Mouse (Mus musculus) testis, adult 2 months (tissue): Measurements from ENCODE around the gene Mmp24.

ENCODE experiments used
- CTCF ChIP-seq: fragments of 200-500 bp; IDR thresholded peaks from 2 replicates; pipeline ENCODE4 v1.5.1; 2012; ENCODE audit warnings: low read depth, mild to moderate bottlenecking, inconsistent platforms, low read length, moderate library complexity; ENCODE audit not compliant: control insufficient read depth, insufficient read depth, insufficient replicate concordance
- POLR2A ChIP-seq: fragments of 200-500 bp; IDR thresholded peaks from 2 replicates; pipeline ENCODE4 v1.6.1; 2012; ENCODE audit warnings: low read depth, mild to moderate bottlenecking, inconsistent platforms, low read length, moderate library complexity; ENCODE audit not compliant: control insufficient read depth

DNA sequence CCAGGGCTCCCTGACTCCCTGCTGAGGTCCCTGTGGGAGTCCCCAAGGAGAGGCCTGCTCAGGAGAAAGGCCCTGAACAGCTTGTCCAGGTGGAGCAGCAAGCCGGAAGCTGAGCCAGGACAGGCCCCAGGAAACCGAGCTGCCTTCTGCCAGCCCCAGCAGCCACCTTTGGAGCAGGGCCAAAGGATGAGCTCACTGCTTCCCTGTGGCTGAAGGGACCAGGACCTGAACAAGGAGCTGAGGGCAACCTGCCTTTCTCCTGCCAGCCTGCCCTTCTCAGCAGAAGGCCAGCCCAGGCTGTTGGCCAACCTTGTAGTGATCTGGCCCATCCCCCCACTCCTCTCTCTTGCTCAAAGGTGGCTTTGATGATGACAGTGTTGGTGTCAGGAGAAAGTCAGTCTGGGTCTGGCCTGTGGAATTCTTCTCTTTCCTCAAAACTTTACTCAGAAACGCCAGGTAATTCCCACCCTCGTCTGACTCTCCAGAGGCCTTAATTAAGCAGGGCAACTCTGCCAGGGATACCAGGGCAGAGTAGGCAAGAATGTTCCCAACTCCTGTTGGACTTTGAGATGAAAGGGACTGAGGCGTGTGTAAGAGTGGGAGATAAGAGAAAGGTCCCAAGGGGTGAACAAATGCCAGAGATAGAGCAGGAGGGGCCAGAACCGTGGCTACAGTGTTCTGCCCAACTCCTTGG lies 30.2 kb downstream of the Mmp24 start:
- TF ChIP-seq CTCF (no peak), POLR2A (no peak)
